Mouse (Mus musculus) kidney, adult 9 months (tissue): ENCODE results near the gene Hnrnpa1.
"Not testable (repeated sequence)": the region's sequence is repeated elsewhere in the genome, so short reads cannot be mapped to it uniquely, and the experiment has no call there.

Source experiments
- DNase-seq: peaks from one replicate; pipeline ENCODE4 v3.0.0; 2022

Hnrnpa1 gene

GRCm38 (mm10) chr15:103275943-103276342, 35.7 kb downstream of the Hnrnpa1 start:
- DNase-seq, result not testable (repeated sequence)

- no peak for DNase-seq
These were observed 37.7 kb downstream of the Hnrnpa1 start for GRCm38 (mm10) chr15:103277949-103278348.

- peak; percentile 47 for DNase-seq
These were observed 39.5 kb downstream of the Hnrnpa1 start for GRCm38 (mm10) chr15:103279750-103280149.

GRCm38 (mm10) chr15:103280817-103281464, 40.7 kb downstream of the Hnrnpa1 start:
- DNase-seq, result peak; percentile 38

- DNase-seq, result peak; percentile 44
These were observed 41.4 kb downstream of the Hnrnpa1 start for GRCm38 (mm10) chr15:103281465-103282205.

GRCm38 (mm10) chr15:103284066-103284465, 43.8 kb downstream of the Hnrnpa1 start:
- peak; percentile 81 for DNase-seq

- DNase-seq, result no peak
These were observed 44.4 kb downstream of the Hnrnpa1 start for GRCm38 (mm10) chr15:103284647-103285046.

- DNase-seq, result peak; percentile 60
These were observed 45.7 kb downstream of the Hnrnpa1 start for GRCm38 (mm10) chr15:103285778-103286417.

- peak; percentile 38 for DNase-seq
These were observed 49.4 kb downstream of the Hnrnpa1 start for GRCm38 (mm10) chr15:103289600-103289999.

- no peak for DNase-seq
These were observed 50.2 kb downstream of the Hnrnpa1 start for GRCm38 (mm10) chr15:103290417-103290816.

- no peak for DNase-seq
These were observed 50.6 kb downstream of the Hnrnpa1 start for GRCm38 (mm10) chr15:103290843-103291242.

- no peak for DNase-seq
These were observed 52.6 kb downstream of the Hnrnpa1 start for GRCm38 (mm10) chr15:103292673-103293345.

- DNase-seq, result no peak
These were observed 53.1 kb downstream of the Hnrnpa1 start for GRCm38 (mm10) chr15:103293375-103293774.

- no peak for DNase-seq
These were observed 54.4 kb downstream of the Hnrnpa1 start for GRCm38 (mm10) chr15:103294649-103295048.

GRCm38 (mm10) chr15:103295851-103296250, 55.6 kb downstream of the Hnrnpa1 start:
- DNase-seq, result no peak
